Mouse (Mus musculus) lung, adult 10 weeks (tissue): ENCODE results near the gene Ccer2. TPM values are rescaled to one million over a fixed set of nuclear protein-coding genes. Genes with fewer than 3 reads are reported as not detected.

Source experiments
- polyA plus RNA-seq: library from polyadenylated mRNA; stranded (reverse); fragments of 350-450 nt; fragmentation: Illumina TruSeq; extraction: RNeasy Lipid Tissue Mini Kit (QIAGEN cat#74804); gene quantifications from one replicate; pipeline ENCODE4 v1.2.3, GENCODE M21; 2014; ENCODE audit warnings: low read depth, low replicate concordance; ENCODE audit not compliant: insufficient read depth

Ccer2 gene
- polyA plus RNA-seq, result not detected

GRCm38 (mm10) chr7:28756079-28756478 lies at the start of gene Ccer2:
TSS of gene Ccer2 (plus strand) at chr7:28756174.

GRCm38 (mm10) chr7:28716590-28717281 lies 39.2 kb upstream of the Ccer2 start, which contains the start of gene Fbxo17:
TSS of gene Fbxo17 (plus strand) at chr7:28716804.

GRCm38 (mm10) chr7:28741709-28742438 lies 14.1 kb upstream of the Ccer2 start, which contains the start of the genes Mrps12 and Sars2:
TSS of gene Mrps12 (minus strand) at chr7:28741820.
TSS of gene Sars2 (plus strand) at chr7:28741992.

GRCm38 (mm10) chr7:28766173-28766879 lies 10.4 kb downstream of the Ccer2 start, which contains the start of gene Sirt2:
TSS of gene Sirt2 (plus strand) at chr7:28766735.

DNA sequence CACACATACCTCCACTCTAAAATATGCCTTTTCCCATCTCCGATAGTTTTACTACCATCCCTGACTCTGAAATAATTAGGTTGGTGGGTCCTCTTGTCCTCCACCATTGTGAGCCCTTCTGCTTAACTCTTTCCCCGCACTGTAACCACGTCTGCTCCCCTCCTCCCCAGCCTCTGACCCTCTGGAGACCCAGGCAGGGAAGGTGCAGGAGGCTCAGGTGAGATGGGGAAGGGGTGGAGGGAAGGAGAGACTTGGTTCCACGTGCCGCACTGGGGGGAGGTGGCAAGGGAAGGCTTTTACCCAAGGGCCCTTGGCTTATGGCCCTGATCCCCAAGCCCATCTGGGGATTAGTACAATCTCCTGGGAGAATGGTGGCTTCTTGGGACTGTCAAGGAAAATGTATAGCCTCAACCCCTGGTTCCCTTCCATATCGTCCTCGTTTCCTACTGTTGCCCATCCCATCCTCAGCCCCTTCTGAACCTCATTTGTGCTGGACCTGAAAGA lies 11.5 kb downstream of the Ccer2 start, which contains the start of gene Nfkbib:
Gene Nfkbib, minus strand, starts transcription at position 51 of the 504 bp plus-strand sequence.

GRCm38 (mm10) chr7:28788307-28789195 lies 32.6 kb downstream of the Ccer2 start, which contains the start of gene Rinl:
TSS of gene Rinl (plus strand) at chr7:28788969.

GRCm38 (mm10) chr7:28808221-28808941 lies 52.4 kb downstream of the Ccer2 start, which contains the start of gene Hnrnpl:
TSS of gene Hnrnpl (plus strand) at chr7:28808541.

Other genes starting within 250 kb of the Ccer2 start
- not detected for gene Ifnl2, start 245.7 kb upstream of the Ccer2 start, polyA plus RNA-seq
- gene Ifnl3, start 233.3 kb upstream of the Ccer2 start, polyA plus RNA-seq, result not detected
- not detected for gene Sycn, start 215.3 kb upstream of the Ccer2 start, polyA plus RNA-seq
- gene Nccrp1, start 208.9 kb upstream of the Ccer2 start, polyA plus RNA-seq, result 0.65 TPM
- 12.4 TPM for gene Samd4b, start 158.0 kb upstream of the Ccer2 start, polyA plus RNA-seq
- gene Pak4, start 158.0 kb upstream of the Ccer2 start, polyA plus RNA-seq, result 22.3 TPM
- not detected for gene Acp7, start 124.8 kb upstream of the Ccer2 start, polyA plus RNA-seq
- gene Fbxo27, start 63.3 kb upstream of the Ccer2 start, polyA plus RNA-seq, result 0.96 TPM
- gene Fbxo17, start 39.4 kb upstream of the Ccer2 start, polyA plus RNA-seq, result 2.8 TPM
- 66.0 TPM for gene Mrps12, start 14.4 kb upstream of the Ccer2 start, polyA plus RNA-seq
- 3.8 TPM for gene Sars2, start 14.2 kb upstream of the Ccer2 start, polyA plus RNA-seq
- gene Sirt2, start 10.6 kb downstream of the Ccer2 start, polyA plus RNA-seq, result 47.9 TPM
- gene Nfkbib, start 11.3 kb downstream of the Ccer2 start, polyA plus RNA-seq, result 29.6 TPM
- gene Rinl, start 32.8 kb downstream of the Ccer2 start, polyA plus RNA-seq, result 16.0 TPM
- 124 TPM for gene Hnrnpl, start 52.4 kb downstream of the Ccer2 start, polyA plus RNA-seq
- gene Ech1, start 69.0 kb downstream of the Ccer2 start, polyA plus RNA-seq, result 181 TPM
- gene Lgals4, start 77.7 kb downstream of the Ccer2 start, polyA plus RNA-seq, result 7.3 TPM
- gene Lgals7, start 107.7 kb downstream of the Ccer2 start, polyA plus RNA-seq, result 4.1 TPM
- gene Capn12, start 125.2 kb downstream of the Ccer2 start, polyA plus RNA-seq, result 0.07 TPM
- 93.9 TPM for gene Actn4, start 206.2 kb downstream of the Ccer2 start, polyA plus RNA-seq
- 297 TPM for gene Eif3k, start 225.7 kb downstream of the Ccer2 start, polyA plus RNA-seq
- gene Map4k1, start 225.9 kb downstream of the Ccer2 start, polyA plus RNA-seq, result 16.5 TPM